Mouse (Mus musculus) liver, embryonic 14.5 days (tissue): Measurements from ENCODE around the gene Mctp2.

Experiments
- CTCF ChIP-seq: IDR thresholded peaks from 2 replicates; pipeline ENCODE4 v1.5.1; 2016; ENCODE audit warnings: antibody characterized with exemption, low read depth, control low read depth
- EP300 ChIP-seq: IDR thresholded peaks from 2 replicates; pipeline ENCODE4 v1.6.1; 2016; ENCODE audit warnings: antibody characterized with exemption, low read depth

DNA sequence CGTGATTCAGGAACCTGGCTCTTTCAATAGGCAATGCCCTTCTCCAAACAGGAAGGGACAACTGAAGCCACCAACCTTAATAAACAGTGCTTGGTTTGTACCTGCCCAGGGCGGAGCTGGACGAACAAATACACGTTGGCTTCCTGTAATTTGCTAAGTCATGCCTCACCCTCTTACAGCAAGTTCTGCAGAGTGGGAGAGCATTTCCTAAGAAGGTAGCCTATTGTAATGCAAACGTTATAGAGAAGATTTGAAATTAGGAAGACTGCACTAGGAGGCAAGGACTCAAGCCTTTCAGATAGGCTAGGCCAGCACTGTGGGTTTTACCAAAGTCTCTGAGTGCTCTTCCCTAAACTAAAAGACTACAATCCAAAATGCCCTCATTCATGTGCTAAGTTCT lies 19.6 kb upstream of the Mctp2 start:
- TF ChIP-seq CTCF: no peak
- no peak for TF ChIP-seq EP300
